Mouse (Mus musculus): ENCODE measurements around the gene Zswim4. TPM values are rescaled to one million over a fixed set of nuclear protein-coding genes. Genes with fewer than 3 reads are reported as not detected.

Zswim4 gene
- polyA plus RNA-seq, 1 experiment from 2014 or later: 22.4 TPM

- Histone ChIP-seq H3K27ac (ENCODE audit: low read length) (peak within 1 kb of the TSS; percentile 91), H3K9me3 (replicated peaks; ENCODE audit: control insufficient read depth, low read length, poor library complexity, severe bottlenecking) (no peaks in the 10 kb centered on the region), H3K9ac (ENCODE audit: low read depth, low read length) (peak within 1 kb of the TSS; percentile 86), H3K4me2 (ENCODE audit: low read length) (peak within 1 kb of the TSS; percentile 66), H3K27me3 (ENCODE audit: control insufficient read depth, insufficient read depth, low read depth, low read length) (no peaks in the 10 kb centered on the region), H3K4me3 (ENCODE audit: low read depth, low read length) (peak within 1 kb of the TSS; percentile 59), H3K36me3 (ENCODE audit: control insufficient read depth, insufficient read depth, low read length) (peaks cover 24% of the 10 kb centered on the region), H3K4me1 (ENCODE audit: control insufficient read depth, insufficient read depth, low read length) (peaks cover 16% of the 10 kb centered on the region)
- ATAC-seq: peak; percentile 88
- WGBS: under 1% methylated on average over 55 of the region's 64 CpGs
Measured at GRCm38 (mm10) chr8:84256822-84257610, 20.2 kb upstream of the Zswim4 start, which contains the start of gene Mri1. Mri1 (minus strand) TSS chr8:84257326.

GRCm38 (mm10) chr8:84256458-84256821 lies 19.6 kb upstream of the Zswim4 start:
- peak overlapping the region; percentile 66 for H3K4me2 ChIP-seq (ENCODE audit: low read length)
- peak; percentile 43 for ATAC-seq
- peak overlapping the region; percentile 59 for H3K4me3 ChIP-seq (ENCODE audit: low read depth, low read length)
- peaks cover 26% of the 10 kb centered on the region for H3K36me3 ChIP-seq (ENCODE audit: control insufficient read depth, insufficient read depth, low read length)
- peaks cover 16% of the 10 kb centered on the region for H3K4me1 ChIP-seq (ENCODE audit: control insufficient read depth, insufficient read depth, low read length)
- peak overlapping the region; percentile 91 for H3K27ac ChIP-seq (ENCODE audit: low read length)
- H3K9ac ChIP-seq (ENCODE audit: low read depth, low read length): peak overlapping the region; percentile 86
- 10% methylated on average over 6 of the region's 6 CpGs for WGBS
- no peaks in the 10 kb centered on the region for H3K9me3 ChIP-seq (replicated peaks; ENCODE audit: control insufficient read depth, low read length, poor library complexity, severe bottlenecking)
- H3K27me3 ChIP-seq (ENCODE audit: control insufficient read depth, insufficient read depth, low read depth, low read length): no peaks in the 10 kb centered on the region

GRCm38 (mm10) chr8:84255858-84256257 lies 19.0 kb upstream of the Zswim4 start:
- Histone ChIP-seq H3K4me1 (ENCODE audit: control insufficient read depth, insufficient read depth, low read length) (peaks cover 16% of the 10 kb centered on the region), H3K9me3 (replicated peaks; ENCODE audit: control insufficient read depth, low read length, poor library complexity, severe bottlenecking) (no peaks in the 10 kb centered on the region), H3K9ac (ENCODE audit: low read depth, low read length) (peak overlapping the region; percentile 86), H3K27me3 (ENCODE audit: control insufficient read depth, insufficient read depth, low read depth, low read length) (no peaks in the 10 kb centered on the region), H3K4me3 (ENCODE audit: low read depth, low read length) (peak overlapping the region; percentile 59), H3K27ac (ENCODE audit: low read length) (peak overlapping the region; percentile 91; the same call in 1 of the 2 replicates), H3K4me2 (ENCODE audit: low read length) (peak overlapping the region; percentile 66), H3K36me3 (ENCODE audit: control insufficient read depth, insufficient read depth, low read length) (peaks cover 25% of the 10 kb centered on the region)
- ATAC-seq: no peak
- 82% methylated on average over 3 of the region's 3 CpGs for WGBS

- peak; percentile 94 for ATAC-seq
- Histone ChIP-seq H3K27me3 (ENCODE audit: control insufficient read depth, insufficient read depth, low read depth, low read length) (no peaks in the 10 kb centered on the region), H3K9ac (ENCODE audit: low read depth, low read length) (peak within 1 kb of the TSS; percentile 74), H3K4me3 (ENCODE audit: low read depth, low read length) (peak within 1 kb of the TSS; percentile 74), H3K36me3 (ENCODE audit: control insufficient read depth, insufficient read depth, low read length) (peaks cover 39% of the 10 kb centered on the region), H3K27ac (ENCODE audit: low read length) (peak within 1 kb of the TSS; percentile 73), H3K4me1 (ENCODE audit: control insufficient read depth, insufficient read depth, low read length) (peaks cover 7% of the 10 kb centered on the region; the same call in 1 of the 2 replicates), H3K4me2 (ENCODE audit: low read length) (peak within 1 kb of the TSS; percentile 91), H3K9me3 (replicated peaks; ENCODE audit: control insufficient read depth, low read length, poor library complexity, severe bottlenecking) (no peaks in the 10 kb centered on the region)
- WGBS: 4% methylated on average over 52 of the region's 52 CpGs
Measured at GRCm38 (mm10) chr8:84249257-84250170, 12.7 kb upstream of the Zswim4 start, which contains the start of gene D8Ertd738e. D8Ertd738e (minus strand) TSS chr8:84249719.

- Histone ChIP-seq H3K36me3 (ENCODE audit: control insufficient read depth, insufficient read depth, low read length) (peaks cover 22% of the 10 kb centered on the region), H3K27me3 (ENCODE audit: control insufficient read depth, insufficient read depth, low read depth, low read length) (no peaks in the 10 kb centered on the region), H3K9ac (ENCODE audit: low read depth, low read length) (no peak overlapping the region), H3K4me1 (ENCODE audit: control insufficient read depth, insufficient read depth, low read length) (peaks cover 6% of the 10 kb centered on the region), H3K4me2 (ENCODE audit: low read length) (no peak overlapping the region), H3K4me3 (ENCODE audit: low read depth, low read length) (no peak overlapping the region), H3K9me3 (replicated peaks; ENCODE audit: control insufficient read depth, low read length, poor library complexity, severe bottlenecking) (no peaks in the 10 kb centered on the region), H3K27ac (ENCODE audit: low read length) (no peak overlapping the region)
- no peak for ATAC-seq
- WGBS: 69% methylated on average over 2 of the region's 2 CpGs
Measured at GRCm38 (mm10) chr8:84241821-84242220, 5.0 kb upstream of the Zswim4 start.

GRCm38 (mm10) chr8:84241167-84241566 lies 4.3 kb upstream of the Zswim4 start:
- no peaks in the 10 kb centered on the region for H3K27me3 ChIP-seq (ENCODE audit: control insufficient read depth, insufficient read depth, low read depth, low read length)
- H3K9me3 ChIP-seq (replicated peaks; ENCODE audit: control insufficient read depth, low read length, poor library complexity, severe bottlenecking): no peaks in the 10 kb centered on the region
- 76% methylated on average over 6 of the region's 6 CpGs for WGBS
- H3K9ac ChIP-seq (ENCODE audit: low read depth, low read length): no peak overlapping the region
- H3K36me3 ChIP-seq (ENCODE audit: control insufficient read depth, insufficient read depth, low read length): peaks cover 16% of the 10 kb centered on the region
- no peak overlapping the region for H3K4me3 ChIP-seq (ENCODE audit: low read depth, low read length)
- H3K27ac ChIP-seq (ENCODE audit: low read length): no peak overlapping the region
- H3K4me1 ChIP-seq (ENCODE audit: control insufficient read depth, insufficient read depth, low read length): peaks cover 6% of the 10 kb centered on the region
- no peak overlapping the region for H3K4me2 ChIP-seq (ENCODE audit: low read length)
- ATAC-seq: no peak

- Histone ChIP-seq H3K27me3 (ENCODE audit: control insufficient read depth, insufficient read depth, low read depth, low read length) (no peaks in the 10 kb centered on the region), H3K36me3 (ENCODE audit: control insufficient read depth, insufficient read depth, low read length) (no peaks in the 10 kb centered on the region), H3K4me1 (ENCODE audit: control insufficient read depth, insufficient read depth, low read length) (peaks cover 30% of the 10 kb centered on the region), H3K9ac (ENCODE audit: low read depth, low read length) (peak overlapping the region; percentile 72), H3K9me3 (replicated peaks; ENCODE audit: control insufficient read depth, low read length, poor library complexity, severe bottlenecking) (no peaks in the 10 kb centered on the region), H3K4me3 (ENCODE audit: low read depth, low read length) (peak overlapping the region; percentile 62), H3K4me2 (ENCODE audit: low read length) (peak overlapping the region; percentile 73), H3K27ac (ENCODE audit: low read length) (peak overlapping the region; percentile 86)
- ATAC-seq: peak; percentile 11
- 16% methylated on average over 19 of the region's 19 CpGs for WGBS
Measured at GRCm38 (mm10) chr8:84237542-84238229, 831 bp upstream of the Zswim4 start.

GRCm38 (mm10) chr8:84236410-84236997 lies 351 bp downstream of the Zswim4 start:
- ATAC-seq: peak; percentile 59
- H3K9me3 ChIP-seq (replicated peaks; ENCODE audit: control insufficient read depth, low read length, poor library complexity, severe bottlenecking): no peaks in the 10 kb centered on the region
- WGBS: under 1% methylated on average over 25 of the region's 30 CpGs

More at GRCm38 (mm10) chr8:84236410-84236997, 351 bp downstream of the Zswim4 start:
- H3K36me3 ChIP-seq (ENCODE audit: control insufficient read depth, insufficient read depth, low read length): no peaks in the 10 kb centered on the region
- no peaks in the 10 kb centered on the region for H3K27me3 ChIP-seq (ENCODE audit: control insufficient read depth, insufficient read depth, low read depth, low read length)
- H3K4me3 ChIP-seq (ENCODE audit: low read depth, low read length): peak overlapping the region; percentile 74
- H3K4me2 ChIP-seq (ENCODE audit: low read length): peak overlapping the region; percentile 93
- peak overlapping the region; percentile 71 for H3K27ac ChIP-seq (ENCODE audit: low read length)
- H3K9ac ChIP-seq (ENCODE audit: low read depth, low read length): peak overlapping the region; percentile 91
- H3K4me1 ChIP-seq (ENCODE audit: control insufficient read depth, insufficient read depth, low read length): peaks cover 30% of the 10 kb centered on the region

Measured in midbrain, embryonic 16.5 days (tissue).